Mouse (Mus musculus) adrenal gland, postnatal 4 days (tissue): ENCODE data around the gene Pdha1. TPM values are rescaled to one million over a fixed set of nuclear protein-coding genes. Genes with fewer than 3 reads are reported as not detected.

ENCODE experiments used
- total RNA-seq, 2 experiments: library from RNA; stranded (reverse); gene quantifications; 2 replicates each; pipeline ENCODE4 v1.2.3; 2021

Pdha1 gene
- total RNA-seq, 2 experiments from 2014 or later, result 162 to 198 TPM

Other genes with a start within 250 kb of the Pdha1 start
- 1 to 10 TPM; 1.4 to 2.6 TPM for gene Map3k15, start 150.0 kb downstream of the Pdha1 start, total RNA-seq